Mouse (Mus musculus) forelimb bud, embryonic 11.5 days (tissue): ENCODE data around the gene Defb48.

Experiments used
- DNase-seq: peaks from one replicate; pipeline ENCODE4 v3.0.0-alpha.2; 2012; ENCODE audit warnings: low read depth, low spot score

The Defb48 gene

GRCm38 (mm10) chr14:62935361-62935760 lies 48.9 kb downstream of the Defb48 start:
- DNase-seq: no peak

DNA sequence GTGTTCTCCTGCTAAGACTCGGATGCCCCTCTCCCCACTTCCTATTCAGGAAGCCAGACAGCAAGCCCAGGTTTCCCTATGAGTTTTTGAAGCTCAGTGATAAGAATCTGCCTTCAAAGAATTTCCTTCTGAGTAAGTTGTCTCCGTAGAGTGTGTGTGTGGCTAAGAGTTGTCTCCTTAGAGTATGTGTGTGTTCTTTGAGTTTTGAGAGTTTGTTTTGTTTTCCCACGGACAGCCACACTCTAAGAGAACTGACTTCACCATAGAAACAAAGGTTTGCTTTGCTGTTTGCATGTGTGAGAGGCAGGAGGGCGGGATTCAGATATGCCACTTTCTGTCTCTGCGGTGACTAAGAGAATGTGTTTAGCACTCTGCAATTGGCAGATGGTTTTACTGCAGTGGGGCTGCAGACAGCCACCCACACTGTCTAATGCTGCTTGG lies 56.2 kb downstream of the Defb48 start:
- DNase-seq: no peak
